Mouse (Mus musculus): ENCODE measurements around the gene Ifit3. TPM values are rescaled to one million over a fixed set of nuclear protein-coding genes. Genes with fewer than 3 reads are reported as not detected.
"Not testable (repeated sequence)": the region's sequence is repeated elsewhere in the genome, so short reads cannot be mapped to it uniquely, and the experiment has no call there.

Ifit3 gene
- polyA plus RNA-seq, 1 experiment: 4.1 TPM

GRCm38 (mm10) chr19:34587898-34588692, 4.8 kb downstream of the Ifit3 start:
- not testable (repeated sequence) for DNase-seq (ENCODE audit: low read depth)

DNA sequence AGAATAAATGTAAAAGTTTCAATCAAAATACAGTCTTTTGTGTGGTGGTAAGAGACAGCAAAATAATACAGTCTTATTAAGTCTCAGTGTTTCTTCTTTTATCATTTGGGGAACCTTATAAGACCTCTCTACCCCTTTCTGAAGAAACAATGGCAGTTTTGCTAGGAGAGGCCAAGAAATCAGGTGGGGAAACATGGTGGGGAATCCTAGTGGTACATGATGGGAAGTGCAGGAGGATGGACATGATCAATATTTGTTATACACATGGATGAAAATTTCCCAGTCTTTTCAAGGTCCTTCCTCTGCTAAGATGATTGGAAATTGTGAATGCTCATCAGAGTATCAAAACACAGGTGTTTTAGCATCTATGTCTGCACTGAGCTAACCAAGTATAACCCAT, 5.6 kb downstream of the Ifit3 start:
- DNase-seq (ENCODE audit: low read depth): no peak

DNA sequence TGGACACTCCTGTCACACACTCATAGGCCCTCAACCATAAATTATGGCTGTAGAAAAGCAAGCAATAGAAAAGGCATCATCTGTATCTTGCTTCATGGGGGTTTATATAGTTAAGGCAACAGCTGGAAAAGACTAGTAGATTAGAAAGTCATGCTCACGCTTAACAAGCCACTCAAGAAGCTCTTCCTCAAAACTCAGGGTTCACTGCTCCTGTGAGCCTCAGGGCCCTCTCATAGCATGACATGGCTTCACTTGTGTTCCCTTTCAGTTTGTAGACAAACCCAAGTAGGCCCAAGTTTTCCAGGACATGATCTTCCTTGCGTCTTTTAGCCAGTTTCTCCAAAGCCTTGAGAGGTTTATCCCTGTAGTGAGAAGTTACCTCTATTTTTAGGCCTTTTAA, 10.1 kb downstream of the Ifit3 start:
- no peak for DNase-seq (ENCODE audit: low read depth)

DNA sequence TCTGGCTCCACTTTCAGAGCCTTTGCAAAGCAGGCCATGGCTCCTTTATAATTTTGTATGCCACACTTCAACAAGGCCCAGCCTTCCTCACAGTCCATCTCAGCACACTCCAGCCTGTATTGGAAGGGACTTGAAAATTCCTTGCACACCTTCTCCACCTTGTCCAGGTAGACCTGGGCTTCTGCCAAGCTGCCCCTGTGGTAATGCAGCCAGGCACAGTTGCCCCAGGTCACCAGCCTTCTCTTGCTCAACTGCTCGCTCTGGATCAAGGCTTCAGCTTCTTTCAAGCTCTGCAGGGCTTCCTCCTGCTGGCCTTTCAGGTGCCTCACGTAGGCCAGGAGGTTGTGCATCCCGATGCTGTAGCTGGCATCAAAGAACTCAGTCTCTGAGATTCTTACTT, 11.2 kb downstream of the Ifit3 start:
- DNase-seq (ENCODE audit: low read depth): not testable (repeated sequence)

DNA sequence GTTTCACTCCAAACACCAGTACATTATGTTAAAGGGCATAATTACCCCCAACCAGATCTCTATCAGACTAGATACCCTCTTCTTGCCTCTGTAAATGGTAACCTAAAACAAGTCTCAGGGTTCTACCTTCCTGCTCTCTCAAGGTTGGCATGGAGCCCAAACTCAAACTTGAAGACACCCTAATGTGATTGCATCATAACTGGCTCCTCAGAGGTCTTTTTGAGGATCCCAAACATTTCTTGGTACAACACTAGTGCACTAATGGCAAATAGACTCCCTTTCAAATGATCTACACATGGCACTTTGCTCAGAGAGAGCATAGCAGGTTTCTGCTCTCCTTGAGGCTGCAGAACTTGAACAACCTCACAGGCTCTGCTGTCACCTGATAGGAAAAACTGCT, 13.5 kb downstream of the Ifit3 start:
- DNase-seq (ENCODE audit: low read depth): no peak

DNA sequence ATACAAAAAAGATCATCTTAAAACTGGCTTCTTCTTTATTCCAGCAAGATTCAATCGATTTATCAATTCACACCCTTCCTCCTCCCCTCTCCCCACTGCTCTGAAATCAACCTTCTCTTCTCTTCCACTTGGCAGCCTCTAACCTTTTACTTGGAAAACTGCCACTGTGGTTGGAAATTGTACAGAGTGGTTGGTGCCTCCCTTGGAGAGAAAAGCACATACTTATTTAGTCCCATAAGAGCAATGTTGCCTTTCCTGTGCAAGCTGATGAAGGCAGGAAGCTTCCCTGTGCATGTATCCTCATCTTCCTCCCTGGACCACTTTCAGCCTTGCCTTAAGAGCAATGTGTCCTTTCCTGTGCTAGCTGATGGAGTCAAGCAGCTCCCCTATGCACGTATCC, 15.0 kb downstream of the Ifit3 start:
- no peak for DNase-seq (ENCODE audit: low read depth)

DNA sequence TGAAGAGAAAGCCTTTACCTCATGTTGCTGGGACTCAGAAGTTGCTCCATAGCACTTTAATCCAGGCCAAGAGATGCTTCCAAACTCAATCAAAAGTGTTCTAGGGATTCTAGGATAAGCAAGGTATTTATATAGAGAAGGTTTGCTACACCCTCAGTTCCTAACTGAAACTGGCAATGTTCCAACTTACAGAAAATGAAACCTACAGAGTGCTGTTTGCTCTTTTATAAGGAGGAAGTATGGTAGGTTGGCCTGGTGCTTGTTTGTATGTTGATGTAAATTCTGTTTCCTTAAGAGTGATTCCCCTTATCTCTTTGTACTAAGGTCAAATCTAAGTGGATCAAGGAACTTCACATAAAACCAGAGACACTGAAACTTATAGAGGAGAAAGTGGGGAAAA, 15.9 kb downstream of the Ifit3 start:
- not testable (repeated sequence) for DNase-seq (ENCODE audit: low read depth)

DNA sequence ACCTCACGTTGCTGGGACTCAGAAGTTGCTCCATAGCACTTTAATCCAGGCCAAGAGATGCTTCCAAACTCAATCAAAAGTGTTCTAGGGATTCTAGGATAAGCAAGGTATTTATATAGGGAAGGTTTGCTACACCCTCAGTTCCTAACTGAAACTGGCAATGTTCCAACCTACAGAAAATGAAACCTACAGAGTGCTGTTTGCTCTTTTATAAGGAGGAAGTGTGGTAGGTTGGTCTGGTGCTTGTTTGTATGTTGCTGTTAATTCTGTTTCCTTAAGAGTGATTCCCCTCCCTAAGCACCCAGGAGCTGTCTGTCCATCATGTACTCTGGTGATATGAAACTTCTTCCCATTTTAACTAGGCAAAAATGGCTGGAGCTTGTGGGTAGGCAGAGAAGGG, 18.6 kb downstream of the Ifit3 start, which contains the start of gene Ifit1bl1:
Gene Ifit1bl1, minus strand, starts transcription at position 69 of the 400 bp plus-strand sequence.
- DNase-seq (ENCODE audit: low read depth): not testable (repeated sequence)

GRCm38 (mm10) chr19:34605472-34605871, 22.1 kb downstream of the Ifit3 start:
- DNase-seq (ENCODE audit: low read depth): no peak

- not testable (repeated sequence) for DNase-seq (ENCODE audit: low read depth)
These were observed 24.1 kb downstream of the Ifit3 start, which contains the start of gene Ifit3b for GRCm38 (mm10) chr19:34607237-34608051. Ifit3b (plus strand) TSS chr19:34607970.

GRCm38 (mm10) chr19:34610118-34610517, 26.8 kb downstream of the Ifit3 start:
- not testable (repeated sequence) for DNase-seq (ENCODE audit: low read depth)

- not testable (repeated sequence) for DNase-seq (ENCODE audit: low read depth)
These were observed 29.1 kb downstream of the Ifit3 start for GRCm38 (mm10) chr19:34612243-34613001.

- no peak for DNase-seq (ENCODE audit: low read depth)
These were observed 37.5 kb downstream of the Ifit3 start for GRCm38 (mm10) chr19:34620871-34621270.

DNA sequence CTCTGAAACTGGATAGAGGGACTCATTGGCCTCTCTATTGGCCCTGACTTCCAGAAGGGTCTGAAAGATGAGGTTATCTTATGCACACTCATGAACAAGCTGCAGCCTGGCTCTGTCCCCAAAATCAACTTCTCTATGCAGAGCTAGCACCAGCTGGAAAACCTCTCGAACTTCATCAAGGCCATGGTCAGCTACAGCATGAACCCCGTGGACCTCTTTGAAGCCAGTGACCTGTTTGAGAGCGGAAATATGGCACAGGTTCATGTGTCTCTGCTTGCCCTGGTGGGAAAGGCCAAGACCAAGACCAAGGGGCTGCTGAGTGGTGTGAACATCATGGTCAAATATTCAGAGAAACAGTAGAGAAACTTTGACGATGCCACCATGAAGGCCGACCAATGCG, 40.5 kb downstream of the Ifit3 start:
- no peak for DNase-seq (ENCODE audit: low read depth)

DNA sequence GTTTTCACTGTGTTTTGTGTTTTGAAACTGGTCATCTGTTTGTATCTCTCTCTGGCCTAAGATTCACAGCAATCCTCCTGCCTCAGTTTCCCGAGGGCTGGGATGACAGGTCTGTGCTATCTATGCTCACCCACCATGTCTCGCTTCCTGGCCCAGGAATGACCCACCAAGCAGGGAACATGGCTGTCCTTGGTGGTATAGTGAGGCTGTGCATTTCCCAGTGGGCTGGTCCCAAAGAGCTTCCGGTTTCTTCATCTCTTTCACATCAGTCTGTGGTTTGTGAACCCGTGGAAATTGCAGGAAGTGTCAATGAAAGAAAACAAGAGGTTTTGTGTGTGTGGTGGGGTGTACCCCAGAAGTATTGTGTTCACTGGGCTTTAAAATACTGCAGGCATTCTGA, 41.3 kb downstream of the Ifit3 start:
- DNase-seq (ENCODE audit: low read depth): no peak

GRCm38 (mm10) chr19:34627496-34627895, 44.2 kb downstream of the Ifit3 start:
- DNase-seq (ENCODE audit: low read depth): no peak

- DNase-seq (ENCODE audit: low read depth): no peak
These were observed 48.2 kb downstream of the Ifit3 start for GRCm38 (mm10) chr19:34631487-34631886.

DNA sequence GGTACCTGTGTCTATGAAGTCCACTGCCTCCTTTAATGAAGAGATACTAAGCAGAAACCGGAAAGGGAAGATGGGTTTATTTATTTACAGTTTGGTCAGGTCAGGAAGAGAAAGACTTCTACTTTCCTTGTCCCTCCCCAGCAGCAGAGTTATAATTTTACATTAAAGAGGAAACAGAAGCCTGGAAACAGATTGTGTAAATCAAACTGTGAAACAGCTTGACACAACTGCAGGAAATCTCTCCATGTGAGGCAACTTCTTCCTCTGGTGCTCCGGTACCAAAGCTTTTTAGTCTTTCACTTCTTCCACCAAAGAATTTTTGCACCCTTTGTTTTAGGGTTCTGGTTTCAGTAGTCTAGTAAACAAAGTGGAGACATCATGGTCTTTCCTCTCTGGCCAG, 50.2 kb downstream of the Ifit3 start:
- no peak for DNase-seq (ENCODE audit: low read depth)

- no peak for DNase-seq (ENCODE audit: low read depth)
These were observed 53.7 kb downstream of the Ifit3 start for GRCm38 (mm10) chr19:34636933-34637557.
